Mouse (Mus musculus) left cerebral cortex, adult 2 months (tissue): ENCODE data around the gene Arl15. TPM values are rescaled to one million over a fixed set of nuclear protein-coding genes. Genes with fewer than 3 reads are reported as not detected.
A peak's percentile ranks its signal among the peaks of the same experiment; 100 is the strongest.
"Not testable (repeated sequence)": the region's sequence is repeated elsewhere in the genome, so short reads cannot be mapped to it uniquely, and the experiment has no call there.

Source experiments
- DNase-seq, 2 experiments: peaks; one replicate each; pipeline ENCODE4 v3.0.0; 2021 to 2022; ENCODE audit warnings: low spot score in 2 of 2, mixed read lengths in 1 of 2; ENCODE audit errors: extremely low spot score in 1 of 2
- H3K27ac ChIP-seq: fragments of 200-600 bp; 2 replicates; pipeline ENCODE4 v1.8.1; 2022
- H3K4me3 ChIP-seq: fragments of 200-600 bp; 2 replicates; pipeline ENCODE4 v1.8.1; 2022
- CTCF ChIP-seq: fragments of 200-600 bp; IDR thresholded peaks from 2 replicates; pipeline ENCODE4 v1.8.1; 2022; ENCODE audit warnings: antibody characterized with exemption, mild to moderate bottlenecking, moderate library complexity
- intact Hi-C: fragments of 180-260 bp; cut with DNase I; formaldehyde crosslinking; loops from one replicate; pipeline ENCODE4 v1.15.1; 2025
- total RNA-seq, 2 experiments: library from RNA; stranded (reverse); gene quantifications; 2 replicates each; pipeline ENCODE4 v1.2.3; 2021

Gene Arl15
- total RNA-seq, 2 experiments from 2014 or later, result 34.2 to 35.5 TPM

DNA sequence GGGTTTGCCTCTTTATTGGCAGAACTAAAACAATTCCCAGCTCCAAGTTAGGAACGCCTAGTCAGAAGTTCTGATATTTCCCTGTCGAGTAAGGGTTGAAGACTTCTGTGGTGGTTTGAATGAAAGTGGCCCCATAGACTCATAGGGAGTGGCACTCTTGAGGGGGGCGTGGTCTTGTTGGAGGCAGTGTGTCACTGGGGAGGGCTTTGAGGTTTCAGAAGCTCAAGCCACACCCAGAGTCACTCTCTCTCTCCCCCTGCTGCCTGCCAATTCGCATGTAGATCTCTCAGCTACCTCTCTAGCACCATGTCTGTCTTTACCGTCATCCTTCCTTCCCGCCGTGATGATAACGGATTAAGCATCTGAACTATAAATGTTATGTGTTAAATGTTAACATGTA, 19.5 kb upstream of the Arl15 start:
- intact Hi-C loops, result loop anchor here (5.0 kb wide), 1 partner anchor 77 kb away; no protein-coding TSS in a partner anchor
- TF ChIP-seq CTCF, result no peak
- Histone ChIP-seq H3K4me3 (no peak overlapping the region), H3K27ac (no peak overlapping the region)
- DNase-seq, result no peak

DNA sequence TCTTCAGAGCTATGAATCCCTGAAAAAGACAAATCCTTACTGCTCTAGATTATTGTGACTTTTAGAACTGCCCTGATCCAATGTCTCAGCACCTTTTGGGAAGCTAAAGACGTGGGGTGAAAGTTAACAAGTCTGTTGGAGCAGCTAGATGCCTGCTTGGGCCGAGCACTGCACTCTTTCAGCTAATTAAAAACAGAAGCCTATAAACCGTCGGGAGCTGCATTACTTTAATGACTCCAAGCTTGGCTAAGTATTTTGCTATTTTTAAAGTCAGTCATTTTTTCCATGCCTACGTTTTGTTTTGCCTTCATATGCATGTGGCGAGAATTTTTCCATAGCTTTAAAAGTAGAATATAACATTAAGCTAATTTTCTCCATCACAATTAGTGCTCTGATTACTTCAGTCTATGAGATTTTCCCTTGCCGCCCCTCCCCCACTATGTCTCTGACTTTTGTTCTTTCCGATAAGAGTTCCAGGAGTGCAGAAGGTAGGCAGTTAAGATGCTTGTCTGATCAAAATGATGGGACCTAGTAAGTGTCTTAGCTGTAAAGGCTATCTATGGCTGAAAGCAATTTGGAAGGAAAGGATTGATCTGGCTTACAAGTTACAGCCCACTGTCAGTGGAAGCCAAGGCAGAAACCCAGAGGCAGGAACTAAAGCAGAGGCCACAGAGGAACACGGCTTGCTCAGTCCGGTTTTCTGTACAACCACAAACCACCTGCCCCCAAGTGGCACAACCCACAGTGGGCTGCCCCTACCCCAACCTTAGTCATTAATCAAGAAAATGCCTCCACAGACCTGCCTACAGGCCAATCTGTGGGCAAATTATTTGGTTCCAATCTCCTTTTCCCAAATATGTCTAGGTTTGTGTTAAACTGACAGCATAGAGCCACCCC, 18.8 kb upstream of the Arl15 start:
- Histone ChIP-seq H3K4me3 (no peak overlapping the region), H3K27ac (no peak overlapping the region)
- no peak for TF ChIP-seq CTCF
- intact Hi-C loops, result loop anchor here (5.0 kb wide), 1 partner anchor 78 kb away; no protein-coding TSS in a partner anchor
- no peak for DNase-seq

DNA sequence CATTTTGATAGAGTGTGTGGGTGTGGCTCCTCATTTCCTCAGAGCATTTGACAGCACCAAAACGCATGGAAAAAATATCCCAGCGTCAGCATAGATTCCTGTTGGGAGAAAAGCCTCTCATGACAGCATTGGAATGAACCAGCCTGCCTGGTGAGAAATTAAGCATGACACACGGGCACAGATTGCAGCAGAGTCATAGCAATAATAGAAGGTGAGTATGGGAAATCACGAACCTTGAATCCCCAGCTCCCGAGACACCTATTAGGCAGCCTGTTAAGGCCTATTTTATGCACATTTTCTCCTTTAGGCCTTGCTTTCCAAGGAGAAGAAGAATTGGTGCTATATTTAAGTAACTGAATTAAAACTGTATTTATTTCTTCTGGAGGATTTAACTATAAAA, 8.5 kb upstream of the Arl15 start:
- intact Hi-C loops, result loop anchor here (2.0 kb wide), 1 partner anchor 91 kb away; no protein-coding TSS in a partner anchor
- TF ChIP-seq CTCF, result no peak
- no peak overlapping the region for H3K4me3 ChIP-seq
- DNase-seq, result no peak
- H3K27ac ChIP-seq, result no peak overlapping the region

DNA sequence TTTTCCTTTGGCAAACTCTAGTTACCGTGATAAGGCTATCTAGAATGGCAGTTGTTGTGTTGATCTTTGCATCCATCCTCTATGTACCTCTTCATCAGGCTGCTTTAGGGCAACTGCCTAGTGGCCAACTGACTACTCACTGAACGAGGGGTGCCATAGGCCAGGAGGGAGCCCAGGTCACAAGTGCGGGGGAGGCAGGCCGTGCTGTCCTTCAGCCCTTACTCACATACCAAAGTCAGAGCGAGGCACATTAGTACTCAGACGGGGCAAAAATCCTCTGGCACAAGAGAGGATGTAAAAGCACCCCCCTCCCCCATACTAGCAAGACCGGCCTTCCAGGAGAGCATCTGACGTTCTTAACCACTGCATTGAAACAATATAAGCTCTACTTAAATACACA, 7.2 kb upstream of the Arl15 start:
- no peak overlapping the region for H3K27ac ChIP-seq
- intact Hi-C loops, result loop anchor here (2.0 kb wide), 1 partner anchor 92 kb away; no protein-coding TSS in a partner anchor
- TF ChIP-seq CTCF, result no peak
- DNase-seq, result no peak
- H3K4me3 ChIP-seq, result no peak overlapping the region

DNA sequence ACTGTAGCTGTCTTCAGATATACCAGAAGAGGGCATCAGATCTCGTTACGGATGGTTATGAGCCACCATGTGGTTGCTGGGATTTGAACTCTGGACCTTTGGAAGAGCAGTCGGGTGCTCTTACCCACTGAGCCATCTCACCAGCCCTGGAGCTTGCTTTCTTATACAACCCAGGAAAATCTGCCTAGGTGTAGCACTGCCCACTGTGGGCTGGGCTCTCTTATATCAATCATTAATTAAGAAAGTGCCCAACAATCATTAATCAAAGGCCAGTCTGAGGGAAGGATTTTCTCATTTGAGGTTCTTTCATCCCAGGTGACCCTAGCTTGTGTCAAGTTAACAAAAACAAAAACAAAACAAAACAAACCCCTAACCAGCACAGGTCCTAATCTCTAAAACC, 4.3 kb upstream of the Arl15 start:
- DNase-seq, intact Hi-C loops, H3K27ac ChIP-seq, H3K4me3 ChIP-seq: not testable (repeated sequence)

DNA sequence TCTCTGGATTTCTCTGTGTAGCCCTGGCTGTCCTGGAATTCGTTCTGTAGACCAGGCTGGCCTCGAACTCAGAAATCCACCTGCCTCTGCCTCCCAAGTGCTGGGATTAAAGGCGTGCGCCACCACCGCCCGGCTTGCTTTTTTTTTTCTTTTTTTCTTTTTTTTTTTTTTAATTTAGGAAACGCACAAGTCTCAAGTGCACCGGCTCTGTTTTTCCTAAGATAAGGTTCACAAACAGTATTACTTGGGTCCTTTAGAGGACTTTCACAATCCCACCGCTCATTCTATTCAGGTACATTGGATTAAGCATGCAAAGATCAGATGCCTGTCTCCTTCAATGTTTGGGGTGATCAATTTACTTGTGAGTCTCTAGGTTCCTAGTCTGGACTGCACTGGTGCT, 668 bp upstream of the Arl15 start:
- intact Hi-C loops, result loop anchor here (1.0 kb wide), 2 partner anchors 72 to 100 kb away; no protein-coding TSS in a partner anchor
- no peak for DNase-seq
- H3K4me3 ChIP-seq, result peak overlapping the region; percentile 86
- no peak for TF ChIP-seq CTCF
- peak overlapping the region; percentile 96 for H3K27ac ChIP-seq

DNA sequence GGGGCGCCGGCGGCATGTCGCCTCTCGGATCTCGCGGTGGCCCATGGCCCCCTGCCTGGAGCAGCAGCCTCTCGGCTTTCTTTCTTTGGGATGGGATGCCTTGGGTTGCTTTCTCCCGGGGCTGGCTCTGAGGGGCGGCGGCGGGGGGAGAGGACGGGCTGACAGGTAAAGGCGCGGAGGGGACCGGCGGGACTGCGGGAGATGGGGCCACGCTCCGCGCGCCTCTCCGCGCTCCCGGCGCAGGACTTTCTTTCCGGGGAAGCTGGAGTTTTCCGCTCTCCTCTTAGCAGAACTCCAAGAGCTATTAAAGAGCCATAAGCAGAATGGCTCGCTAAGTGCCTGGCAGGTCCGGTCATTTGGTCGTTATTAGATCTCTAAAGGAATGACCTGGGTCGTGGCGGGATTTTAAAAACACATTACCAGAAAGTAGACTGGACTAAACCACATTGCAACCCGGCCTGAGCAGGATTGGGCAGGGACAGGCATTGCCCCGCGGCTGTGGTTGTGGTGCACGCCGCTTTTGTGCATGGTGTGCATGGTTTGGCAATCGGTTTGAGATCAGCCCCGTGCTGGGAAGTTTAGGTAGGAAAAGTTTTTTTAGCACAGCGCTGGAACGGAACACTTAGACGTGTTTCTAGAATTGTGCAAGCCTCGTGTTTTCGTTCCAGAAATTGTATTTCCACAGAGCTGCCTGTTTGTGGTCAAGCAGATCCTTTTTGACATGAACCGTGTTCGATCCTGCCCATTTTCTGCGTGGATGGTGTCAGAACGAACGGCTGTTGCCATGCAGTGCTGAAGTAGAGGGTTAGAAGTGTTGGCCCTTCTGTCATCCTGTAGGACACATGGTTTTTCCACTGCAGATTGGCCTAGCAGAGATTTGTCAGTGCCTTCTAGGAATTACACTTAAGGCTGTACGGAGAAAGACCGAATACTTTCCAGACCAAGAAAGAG, 675 bp downstream of the Arl15 start:
- intact Hi-C loops, result loop anchor here (1.0 kb wide), 2 partner anchors 70 to 102 kb away; no protein-coding TSS in a partner anchor
- Histone ChIP-seq H3K27ac (peak overlapping the region; percentile 95), H3K4me3 (peak overlapping the region; percentile 86)
- TF ChIP-seq CTCF, result no peak
- DNase-seq, result peak in 1 of 2 experiments; percentile 36

DNA sequence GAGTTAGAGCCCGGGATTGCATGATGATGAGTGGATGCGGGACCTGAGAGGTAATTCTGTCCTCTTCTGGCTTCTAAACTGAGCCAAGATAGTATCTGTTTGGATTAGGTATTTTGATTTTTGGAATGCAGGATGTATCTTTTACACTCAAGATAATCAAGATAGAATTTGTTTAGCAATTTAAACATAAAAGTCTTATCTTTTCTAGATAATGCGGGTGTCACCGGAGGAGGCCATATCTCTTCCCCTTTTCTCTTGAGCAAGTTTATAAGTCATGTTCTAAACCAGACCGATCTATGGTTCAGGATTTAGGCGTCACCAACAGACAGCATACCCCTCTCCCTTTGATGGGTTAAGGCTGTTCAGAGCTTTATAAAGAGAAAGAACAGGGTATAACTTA, 3.1 kb downstream of the Arl15 start:
- intact Hi-C loops, result no loop called here
- Histone ChIP-seq H3K27ac (no peak overlapping the region), H3K4me3 (no peak overlapping the region)
- no peak for DNase-seq
- no peak for TF ChIP-seq CTCF

DNA sequence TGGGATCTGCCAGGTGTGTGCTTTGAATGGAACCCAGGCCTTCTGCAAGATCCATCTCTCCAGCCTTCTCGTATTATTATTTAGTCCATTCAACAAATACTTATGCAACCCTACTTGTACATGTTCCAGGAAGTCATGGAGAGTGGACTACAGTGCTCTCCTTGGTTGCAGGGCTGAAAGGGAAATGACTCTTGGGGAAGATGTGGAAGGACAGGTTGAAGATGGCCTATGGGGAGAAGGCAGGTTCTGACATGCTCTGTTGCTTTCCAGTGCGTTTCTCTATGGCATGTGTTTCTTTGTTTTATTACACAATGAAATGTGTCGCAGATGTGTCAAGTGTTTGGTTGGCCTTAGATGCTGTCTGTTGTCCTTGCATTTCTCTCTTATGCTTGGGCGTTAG, 5.1 kb downstream of the Arl15 start:
- intact Hi-C loops, result no loop called here
- no peak overlapping the region for H3K4me3 ChIP-seq
- no peak overlapping the region for H3K27ac ChIP-seq
- no peak for TF ChIP-seq CTCF
- no peak for DNase-seq

DNA sequence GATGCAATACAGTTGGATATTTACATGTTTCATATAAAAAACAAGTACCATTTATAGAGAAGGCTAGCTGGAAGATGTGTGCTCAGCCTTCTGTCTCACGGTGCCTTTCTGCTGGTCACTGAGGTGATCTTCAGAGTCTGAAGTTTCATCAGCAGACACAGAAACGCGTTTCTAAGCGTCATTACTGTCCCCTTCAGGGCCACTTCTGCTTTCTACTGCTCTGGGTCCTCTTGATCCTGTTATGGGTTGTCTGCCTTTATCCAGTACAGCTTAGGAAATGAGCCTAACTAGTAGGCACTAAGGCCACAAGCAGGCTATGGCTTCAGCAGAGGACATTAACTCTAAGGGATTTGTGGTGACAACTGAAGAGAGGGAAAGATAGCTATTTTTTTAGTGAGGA, 5.9 kb downstream of the Arl15 start:
- Histone ChIP-seq H3K27ac (no peak overlapping the region), H3K4me3 (no peak overlapping the region)
- intact Hi-C loops, result no loop called here
- TF ChIP-seq CTCF, result no peak
- no peak for DNase-seq

DNA sequence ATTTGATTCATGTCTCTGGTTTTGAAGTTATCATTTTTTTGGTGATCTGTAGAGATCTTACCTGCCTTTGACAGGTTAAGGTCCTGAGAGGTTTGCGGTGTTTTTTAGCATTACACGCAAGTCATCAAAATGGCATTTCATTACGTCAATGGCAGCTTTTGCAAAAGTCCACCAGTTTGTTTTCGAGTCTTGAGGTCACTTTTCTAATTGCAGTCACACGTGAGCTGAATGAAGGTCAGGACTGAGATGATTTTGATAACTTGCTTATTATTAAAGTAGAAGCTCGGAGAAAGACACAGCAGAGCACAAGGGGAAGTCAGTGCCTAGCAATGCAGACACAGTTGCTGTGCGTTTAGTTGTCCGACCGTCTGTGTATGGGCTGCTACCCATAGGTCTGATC, 8.3 kb downstream of the Arl15 start:
- intact Hi-C loops, result no loop called here
- H3K27ac ChIP-seq, result no peak overlapping the region
- DNase-seq, result no peak
- TF ChIP-seq CTCF, result no peak
- H3K4me3 ChIP-seq, result no peak overlapping the region

DNA sequence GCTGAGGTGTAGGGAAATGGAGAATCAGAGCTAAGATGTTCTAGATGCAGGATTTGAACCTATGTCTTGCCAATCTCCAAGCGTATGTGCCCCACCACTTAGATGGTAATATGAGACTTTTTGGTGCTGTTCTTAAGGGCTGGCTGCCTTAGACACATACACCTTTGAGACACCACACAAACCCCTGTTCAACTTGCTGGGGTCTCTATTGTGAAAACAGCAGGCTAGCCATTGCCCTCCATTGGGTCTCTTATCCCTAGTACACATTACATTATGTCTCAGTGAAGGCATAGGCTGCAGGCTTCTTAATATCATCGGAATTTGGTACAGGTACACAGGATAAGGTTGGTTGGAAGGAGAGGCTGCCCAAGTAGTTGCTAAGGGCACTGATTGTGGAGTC, 16.8 kb downstream of the Arl15 start:
- no peak for TF ChIP-seq CTCF
- Histone ChIP-seq H3K27ac (no peak overlapping the region), H3K4me3 (no peak overlapping the region)
- intact Hi-C loops, result no loop called here
- no peak for DNase-seq
